Mouse (Mus musculus): Measurements from ENCODE around the gene Qars.

GRCm38 (mm10) chr9:108517931-108518332 is 10.4 kb downstream of the Qars start:
- TF ChIP-seq CTCF (IDR thresholded peaks at IDR 0.05; ENCODE audit: low read depth) (no peak), EP300 (optimal IDR thresholded peaks at IDR 0.05) (no peak)

Measured in stomach, postnatal 0 days (tissue).